Mouse (Mus musculus) layer of hippocampus, postnatal 14 days (tissue): ENCODE data around the gene Zmym5. TPM values are rescaled to one million over a fixed set of nuclear protein-coding genes. Genes with fewer than 3 reads are reported as not detected.
"Not testable (repeated sequence)": the region's sequence is repeated elsewhere in the genome, so short reads cannot be mapped to it uniquely, and the experiment has no call there.

Experiments used
- DNase-seq, 2 experiments: peaks; one replicate each; pipeline ENCODE4 v3.0.0; 2021 to 2022; ENCODE audit warnings: low spot score in 2 of 2, mixed read lengths in 1 of 2
- total RNA-seq, 2 experiments: library from RNA; stranded (reverse); gene quantifications; 2 replicates each; pipeline ENCODE4 v1.2.3; 2021

The Zmym5 gene
- total RNA-seq, 2 experiments from 2014 or later: 28.8 to 30.1 TPM

DNA sequence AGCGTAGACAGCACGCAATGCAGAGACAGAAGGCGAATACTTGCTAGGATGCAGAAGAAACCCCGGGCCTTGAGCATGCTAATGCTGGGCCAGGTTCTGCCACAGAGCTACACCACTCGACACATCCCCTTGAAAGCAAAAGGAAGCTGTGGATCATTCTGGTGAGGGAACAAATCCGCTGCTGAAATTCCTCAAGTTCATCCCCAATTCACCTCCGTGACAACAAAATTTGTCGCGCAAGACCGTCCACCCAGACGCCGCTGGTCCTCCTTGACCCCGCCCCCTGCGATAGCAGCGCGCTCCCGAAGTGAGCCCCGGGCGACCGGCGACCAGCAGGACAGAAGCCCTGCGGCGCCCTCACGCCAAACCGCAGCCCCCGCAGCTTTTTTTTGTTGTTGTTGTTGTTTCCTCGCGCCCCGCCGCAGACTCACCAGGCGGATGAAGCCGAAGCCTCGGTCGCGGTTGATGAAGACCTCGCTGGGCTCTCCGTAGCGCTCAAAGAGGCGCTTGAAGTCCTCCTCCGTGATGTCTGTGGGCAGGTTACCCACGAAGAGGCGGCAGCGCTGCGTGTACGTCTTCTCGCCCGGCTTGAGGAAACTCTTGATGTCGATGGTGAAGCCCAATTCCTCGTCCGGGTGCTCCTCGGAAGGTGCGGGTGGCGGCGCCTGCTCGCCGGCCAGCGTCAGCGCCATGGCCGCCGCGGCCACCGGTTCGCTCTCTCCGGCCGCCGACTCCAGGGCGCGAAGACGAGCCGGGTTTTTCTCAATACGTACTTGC, 34.0 kb downstream of the Zmym5 start:
- DNase-seq: peak; percentile 50 to 70

DNA sequence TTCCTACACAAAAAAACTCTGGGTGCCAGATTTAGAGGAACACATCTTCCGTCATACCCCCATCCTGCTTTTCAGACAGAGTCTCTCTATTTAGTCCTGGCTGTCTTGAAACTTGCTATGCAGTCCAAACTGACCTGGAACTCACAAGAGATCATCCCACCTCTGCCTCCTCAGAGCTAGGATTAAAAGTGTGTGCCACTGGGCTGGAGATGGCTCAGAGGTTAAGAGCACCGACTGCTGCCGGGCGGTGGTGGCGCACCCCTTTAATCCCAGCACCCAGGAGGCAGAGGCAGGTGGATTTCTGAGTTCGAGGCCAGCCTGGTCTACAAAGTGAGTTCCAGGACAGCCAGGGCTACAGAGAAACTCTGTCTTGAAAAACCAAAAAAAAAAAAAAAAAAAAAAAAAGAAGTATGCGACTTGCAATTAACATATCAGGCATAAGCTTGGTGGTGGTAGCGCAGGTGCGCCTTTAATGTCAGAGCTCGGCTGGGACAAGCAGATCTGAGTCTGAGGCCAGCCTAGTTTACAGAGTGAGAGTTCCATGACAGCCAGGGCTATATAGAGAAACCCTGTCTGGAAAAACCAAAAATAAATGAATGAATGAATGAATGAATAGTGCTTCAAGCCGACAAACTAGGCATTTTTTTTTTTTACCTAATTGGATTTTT, 34.8 kb downstream of the Zmym5 start:
- no peak for DNase-seq

DNA sequence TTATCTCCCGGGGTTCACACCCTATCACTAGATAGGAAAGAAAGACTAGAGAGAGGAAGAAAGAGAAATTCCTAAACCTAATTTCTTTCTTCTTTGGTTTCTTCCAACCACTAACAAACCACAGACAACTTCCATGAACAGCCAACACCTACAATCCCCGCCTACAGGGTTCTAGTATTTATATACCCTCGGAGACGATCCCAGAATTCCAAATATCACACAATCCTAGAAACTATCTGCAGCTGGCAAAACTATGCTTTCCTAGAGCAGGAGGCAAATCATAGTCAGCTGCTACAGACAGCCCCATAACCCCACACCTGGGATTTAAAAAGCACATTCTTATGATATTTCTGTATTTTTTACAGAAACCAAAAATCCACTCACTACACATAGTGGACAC, 36.1 kb downstream of the Zmym5 start:
- no peak for DNase-seq

DNA sequence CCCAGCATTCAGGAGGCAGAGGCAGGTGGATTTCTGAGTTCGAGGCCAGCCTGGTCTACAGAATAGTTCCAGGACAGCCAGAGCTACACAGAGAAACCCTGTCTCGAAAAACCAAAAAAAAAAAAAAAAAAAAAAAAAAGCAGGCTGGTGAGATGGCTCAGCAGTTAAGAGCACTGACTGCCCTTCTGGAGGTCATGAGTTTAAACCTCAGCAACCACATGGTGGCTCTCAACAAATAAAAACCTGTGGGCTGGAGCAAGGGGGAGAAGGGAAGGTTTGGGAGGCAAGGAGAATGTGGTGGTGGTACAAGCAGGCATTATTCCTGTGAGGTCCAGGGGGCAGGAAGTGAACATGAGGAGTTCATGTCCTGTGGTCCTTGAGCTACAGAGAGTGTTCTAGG, 45.1 kb downstream of the Zmym5 start:
- DNase-seq: not testable (repeated sequence)

DNA sequence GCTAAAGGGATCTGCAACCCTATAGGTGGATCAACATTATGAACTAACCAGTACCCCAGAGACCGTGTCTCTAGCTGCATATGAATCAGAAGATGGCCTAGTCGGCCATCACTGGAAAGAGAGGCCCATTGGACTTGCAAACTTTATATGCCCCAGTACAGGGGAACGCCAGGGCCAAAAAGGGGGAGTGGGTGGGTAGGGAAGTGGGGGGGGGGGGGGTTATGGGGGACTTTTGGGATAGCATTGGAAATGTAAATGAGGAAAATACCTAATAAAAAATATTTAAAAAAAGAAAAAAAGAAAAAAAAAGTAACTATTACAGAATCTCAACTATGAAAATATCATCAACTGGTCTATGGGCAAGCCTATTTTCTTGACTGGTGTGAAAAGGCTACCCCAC, 46.4 kb downstream of the Zmym5 start:
- DNase-seq: not testable (repeated sequence)

DNA sequence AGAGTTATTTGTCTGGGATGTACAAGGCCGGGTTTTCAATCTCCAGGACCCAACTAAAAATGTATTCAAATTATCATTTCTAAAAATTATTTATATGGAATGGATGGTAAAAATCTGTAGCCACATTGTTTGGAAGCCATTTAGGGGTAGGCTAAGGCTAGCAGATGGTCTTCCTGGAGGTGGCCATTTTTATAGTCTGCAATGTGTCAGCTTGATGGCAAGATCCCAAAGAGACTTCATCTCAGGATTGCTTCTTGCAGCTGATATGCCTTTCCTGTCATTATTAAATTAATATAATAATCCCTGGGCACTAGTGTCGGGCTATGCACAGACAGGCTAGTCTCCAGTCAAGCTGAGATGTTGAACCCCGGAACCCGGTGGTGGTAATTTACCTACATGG, 60.2 kb downstream of the Zmym5 start:
- no peak for DNase-seq

Other genes starting within 250 kb of the Zmym5 start
- 1 to 10 TPM; 3.1 to 3.7 TPM for gene Cenpj, start 236.3 kb downstream of the Zmym5 start, total RNA-seq
- gene Parp4, start 236.1 kb downstream of the Zmym5 start, total RNA-seq: 1 to 10 TPM; 4.7 to 5.3 TPM
- gene Mphosph8, start 143.5 kb downstream of the Zmym5 start, total RNA-seq: 10 to 100 TPM; 42.9 to 43.8 TPM
- gene Pspc1, start 33.4 kb downstream of the Zmym5 start, total RNA-seq: 10 to 100 TPM; 58.7 to 60.2 TPM
- gene Zmym2, start 74.9 kb upstream of the Zmym5 start, total RNA-seq: 10 to 100 TPM; 88.0 to 91.7 TPM
- under 1 TPM; 0.78 to 0.79 TPM for gene Gja3, start 246.4 kb upstream of the Zmym5 start, total RNA-seq